Mouse (Mus musculus): ENCODE measurements around the gene Vmn1r85.
A peak's percentile ranks its signal among the peaks of the same experiment; 100 is the strongest.

Gene Vmn1r85

DNA sequence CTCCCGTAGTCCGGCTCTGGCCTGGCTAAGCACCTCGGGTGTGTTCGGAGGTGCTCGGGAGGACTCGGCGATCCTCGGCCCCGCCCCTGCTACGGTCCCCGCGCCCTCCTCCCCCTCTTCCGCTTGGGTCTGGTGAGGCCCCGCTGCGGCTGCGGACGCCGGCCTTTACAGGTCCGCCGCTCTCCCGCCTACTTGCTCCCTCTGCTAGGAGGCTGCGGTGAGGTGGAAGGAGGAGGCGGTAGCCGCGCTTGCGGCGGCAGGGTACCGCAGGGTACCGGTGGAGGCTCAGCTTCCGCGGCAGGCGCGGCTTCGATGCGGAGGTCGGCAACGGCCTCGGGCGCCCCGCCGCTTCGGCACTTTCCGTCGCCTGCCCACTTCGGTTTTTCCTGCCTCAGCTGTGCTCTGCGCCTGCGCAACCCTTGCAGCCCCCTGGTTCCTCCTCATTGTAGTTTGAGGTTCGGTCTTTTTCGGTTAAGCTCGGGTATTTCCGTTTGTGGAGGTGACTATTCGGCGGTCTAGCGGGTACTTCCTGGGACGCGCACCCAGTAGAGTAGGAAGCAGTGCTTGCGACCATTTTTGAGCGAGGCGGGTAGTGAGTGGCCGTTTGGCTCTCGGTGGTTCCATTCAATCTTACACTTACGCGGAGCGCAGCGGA lies 56.9 kb downstream of the Vmn1r85 start, which contains the start of gene Ube2m:
Gene Ube2m, minus strand, starts transcription at position 375 of the 655 bp plus-strand sequence.
- ATAC-seq (ENCODE audit: low TSS enrichment) = peak; percentile 65

DNA sequence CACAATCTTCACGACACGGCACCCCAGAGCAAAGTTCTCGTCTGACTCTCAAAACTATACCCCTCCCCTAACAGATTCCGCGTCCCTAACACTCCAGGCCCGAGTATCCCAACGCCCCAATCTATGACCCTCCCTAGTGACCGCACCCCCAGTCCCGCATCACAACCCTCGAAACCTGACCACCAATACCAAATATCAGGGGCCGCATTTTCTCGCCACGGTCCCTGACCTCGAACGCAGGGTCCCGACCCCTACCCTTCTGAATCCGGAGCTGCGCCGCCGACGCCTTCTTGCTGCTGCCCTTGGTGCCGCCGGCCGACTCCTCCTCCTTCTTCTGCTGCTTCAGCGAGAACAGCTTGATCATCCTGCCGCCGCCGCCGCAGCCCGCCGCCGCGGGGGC lies 57.6 kb downstream of the Vmn1r85 start:
- ATAC-seq (ENCODE audit: low TSS enrichment) = no peak

DNA sequence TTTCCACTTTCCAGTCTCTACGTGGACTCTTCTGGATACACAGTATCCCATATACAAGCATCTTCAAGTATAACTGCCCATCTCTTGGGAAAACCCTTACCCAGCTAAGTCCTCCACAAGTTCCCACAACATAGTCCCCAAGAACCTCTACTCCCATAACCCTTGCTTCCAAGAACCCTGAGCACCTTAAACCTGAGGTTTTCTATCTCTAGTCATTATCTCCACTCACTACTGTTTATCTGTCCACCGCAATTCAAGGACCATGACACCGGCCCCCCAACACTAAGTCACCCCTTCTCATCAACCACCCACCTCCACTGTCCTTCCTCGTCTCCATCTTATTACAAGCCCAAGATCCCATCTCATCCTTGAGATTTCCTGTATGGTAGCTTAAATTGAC lies 58.2 kb downstream of the Vmn1r85 start:
- no peak for ATAC-seq (ENCODE audit: low TSS enrichment)

DNA sequence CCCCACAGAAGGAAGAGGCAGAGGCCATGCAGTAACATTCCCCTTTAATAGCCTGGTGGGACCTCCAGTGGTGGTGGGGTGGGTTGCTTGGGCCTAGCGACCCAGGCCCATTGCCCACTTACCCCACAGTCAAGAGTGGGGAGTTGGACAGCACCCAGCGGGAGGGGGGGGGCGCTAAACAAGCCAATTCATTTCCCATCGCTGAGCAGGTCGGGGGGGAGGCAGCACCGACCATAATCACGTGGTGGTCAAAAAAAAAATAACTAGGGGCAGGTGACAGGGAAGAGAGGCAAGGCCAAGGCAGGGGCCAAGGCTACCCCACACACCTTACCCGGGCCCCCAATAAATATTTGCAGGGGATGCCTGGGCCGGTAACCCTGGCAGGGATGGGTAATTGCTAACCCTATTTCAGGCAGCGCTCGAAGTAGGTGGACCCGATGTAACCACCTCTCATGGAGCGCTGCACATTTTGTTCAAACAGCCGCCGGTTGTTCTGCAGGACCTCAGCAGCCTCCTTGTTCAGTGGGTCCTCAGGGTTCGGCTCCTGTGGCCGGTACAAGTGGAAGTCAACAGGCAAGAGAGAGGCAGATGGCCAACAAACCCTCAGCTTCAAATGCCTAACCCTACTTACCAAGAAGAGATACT lies 59.6 kb downstream of the Vmn1r85 start:
- no peak for ATAC-seq (ENCODE audit: low TSS enrichment)

DNA sequence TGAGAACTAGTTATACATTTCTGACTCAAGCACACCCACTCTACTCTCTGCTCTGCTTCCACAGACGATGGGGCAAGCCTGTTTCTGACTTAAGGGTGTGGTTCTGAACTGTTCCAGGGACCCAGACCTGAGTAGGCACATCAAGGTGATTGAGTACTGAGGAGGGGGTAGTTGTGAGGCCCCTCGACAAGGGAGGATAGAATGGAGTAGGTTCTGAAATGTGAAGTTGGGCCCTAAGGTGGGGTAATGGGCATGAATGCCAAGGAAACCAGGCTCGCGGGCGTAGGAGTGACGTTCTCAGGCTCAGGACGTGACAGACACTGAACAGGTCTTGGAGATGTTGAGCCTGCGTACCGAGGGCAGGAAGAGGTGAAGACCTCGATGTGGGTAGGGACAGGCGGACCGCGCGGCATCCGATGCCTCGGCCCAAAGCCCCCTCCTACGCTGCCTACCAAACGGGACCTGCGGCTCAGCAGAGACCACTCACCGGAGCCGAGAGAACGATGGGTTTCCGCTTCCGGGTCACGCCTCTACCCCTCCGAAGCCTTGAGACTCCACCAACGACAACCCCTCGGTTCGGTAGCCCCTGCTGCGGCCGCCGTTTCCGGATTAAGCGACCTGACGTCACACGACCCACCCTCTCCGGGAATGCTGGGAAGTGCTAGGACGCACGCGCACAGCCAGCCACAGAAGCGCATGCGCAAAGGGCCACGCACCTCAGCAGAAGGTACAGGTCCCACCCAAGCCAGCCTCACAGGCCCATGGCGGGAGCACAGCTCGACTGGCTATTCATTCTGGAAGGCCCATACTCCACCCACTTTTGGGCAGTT lies 60.6 kb downstream of the Vmn1r85 start, which contains the start of gene Chmp2a:
Gene Chmp2a, minus strand, starts transcription at position 660 of the 830 bp plus-strand sequence.
- peak; percentile 71 for ATAC-seq (ENCODE audit: low TSS enrichment)

DNA sequence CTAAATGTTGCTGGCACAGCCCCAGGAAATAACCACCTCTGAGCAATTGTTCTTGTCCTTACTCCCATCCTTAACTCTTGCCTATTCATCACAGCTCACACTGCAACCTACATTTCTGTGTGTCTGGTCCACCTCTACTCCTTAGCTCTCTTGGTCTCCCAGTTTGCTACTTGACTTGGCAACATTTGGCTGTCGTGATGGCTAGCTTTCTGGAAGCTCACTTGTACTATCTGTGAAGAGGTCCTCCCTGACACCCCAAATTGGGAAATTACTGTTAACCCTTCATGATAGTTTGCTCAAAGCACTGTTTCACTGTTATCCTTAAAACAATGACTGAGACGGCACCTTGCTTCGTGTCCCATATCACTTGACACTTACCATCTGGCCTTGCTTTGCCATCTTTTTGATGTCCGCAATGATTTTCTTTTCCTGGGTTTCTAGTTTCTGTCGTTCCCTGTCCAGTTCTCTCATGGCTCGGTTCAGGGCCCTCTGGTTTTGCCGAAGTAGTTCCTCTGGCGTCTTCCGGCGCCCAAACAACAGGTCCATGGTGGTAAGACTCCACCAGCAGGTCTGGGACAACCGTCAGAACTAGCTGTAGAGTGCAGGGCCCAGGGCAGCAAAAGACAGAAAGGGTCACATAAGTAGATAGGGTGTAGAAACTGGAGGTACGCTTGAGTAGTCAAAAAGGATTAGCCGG lies 61.4 kb downstream of the Vmn1r85 start:
- ATAC-seq (ENCODE audit: low TSS enrichment) = no peak

All from frontal cortex, adult (tissue).